ENCODE assay signal across 9 mouse cellular contexts in the genomic region with DNA sequence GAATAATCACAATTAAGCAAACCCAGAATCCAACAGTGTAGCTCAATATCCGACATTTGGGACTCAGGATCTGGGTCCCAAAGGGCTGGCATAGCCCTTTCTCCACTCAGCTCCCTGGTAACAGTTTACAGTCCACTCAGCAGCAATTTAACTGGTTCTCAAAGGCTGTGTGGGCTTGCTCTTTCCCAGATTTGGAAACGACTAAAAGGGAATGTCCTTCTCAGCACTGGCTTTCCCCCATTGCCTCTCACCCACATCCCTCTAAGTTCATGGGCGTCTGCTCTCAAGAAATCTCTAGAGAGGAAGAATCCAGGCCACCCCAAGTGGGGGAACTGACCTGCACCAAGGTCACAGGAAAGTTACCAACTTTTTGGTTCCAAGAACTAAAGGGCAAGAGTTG. TPM values are rescaled to one million over a fixed set of nuclear protein-coding genes. Genes with fewer than 3 reads are reported as not detected.
DNase-seq lines count a peak whose midpoint lies in the region; ATAC-seq and TF ChIP-seq lines count a peak whose summit lies in the region.
"Had no signal": no experiment of that assay in that cellular context is flagged by ENCODE, and none has a peak within 500 bp of the region (broad histone marks: within the 10 kb centered on the region; RNA-seq: fewer than 3 reads in every experiment).

No protein-coding gene starts in this region.

- peaks cover 8 to 35% of the 10 kb centered on the region in 2 experiments; a peak in 3 of 4 replicates for H3K4me1 ChIP-seq in CH12.LX (ENCODE audit: control insufficient read depth in 1 of 2, insufficient read depth in 2 of 2)
- H3K4me1 ChIP-seq in limb, embryonic 14.5 days (ENCODE audit: control insufficient read depth, insufficient read depth, low read length) = peaks cover 12% of the 10 kb centered on the region
- H3K4me1 ChIP-seq in stomach, embryonic 15.5 days = peaks cover 5% of the 10 kb centered on the region; the same call in 1 of the 2 replicates

- H3K9me3 ChIP-seq in CH12.LX (replicated peaks; ENCODE audit: low read length) = no peaks in the 10 kb centered on the region
- no peaks in the 10 kb centered on the region for H3K9me3 ChIP-seq in limb, embryonic 14.5 days (ENCODE audit: control insufficient read depth, low read length)
- no peaks in the 10 kb centered on the region for H3K9me3 ChIP-seq in stomach, embryonic 15.5 days

- dilution Hi-C loops in CH12.LX (cut with MboI; ENCODE audit: extremely low pct_ligation_motif_present, extremely low pct_unique_long_range_greater_than_20kb, low sequenced_read_pairs) = no loop called here

- H3K4me3 ChIP-seq in CH12.LX (replicated peaks in 1 of 3; ENCODE audit: low read depth in 2 of 3, low read length in 2 of 3, poor library complexity in 1 of 3) = peak overlapping the region; percentile 87 to 91 (median 88)
- H3K4me3 ChIP-seq in limb, embryonic 14.5 days (replicated peaks; ENCODE audit: low read length) = peak overlapping the region; percentile 72
- H3K4me3 ChIP-seq in stomach, embryonic 15.5 days (replicated peaks) = peak overlapping the region; percentile 65

- ATAC-seq in erythroid progenitor cell, adult 5-6 weeks (replicated peaks; ENCODE audit: low FRiP score, poor library complexity, severe bottlenecking) = 0 out of 2 replicates have a peak, but pooled peaks have one; percentile 5
- peak; percentile 18; the same call in 1 of the 2 replicates for ATAC-seq in limb, embryonic 14.5 days (ENCODE audit: low FRiP score, low read depth)
- no peak for ATAC-seq in stomach, embryonic 15.5 days (ENCODE audit: insufficient read depth, low FRiP score, low read depth)
- no peak for ATAC-seq in granulocyte monocyte progenitor cell, adult 5-6 weeks (replicated peaks; ENCODE audit: poor library complexity, severe bottlenecking)

- no peak overlapping the region for H3K27ac ChIP-seq in CH12.LX (ENCODE audit: insufficient read depth, low read depth)
- peak overlapping the region; percentile 83 for H3K27ac ChIP-seq in limb, embryonic 14.5 days (replicated peaks; ENCODE audit: low read depth, low read length)
- H3K27ac ChIP-seq in stomach, embryonic 15.5 days = peak overlapping the region; percentile 52; the same call in 1 of the 2 replicates

- no peaks in the 10 kb centered on the region for H3K27me3 ChIP-seq in CH12.LX (replicated peaks)
- H3K27me3 ChIP-seq in limb, embryonic 14.5 days (ENCODE audit: control insufficient read depth, insufficient read depth, low read length) = no peaks in the 10 kb centered on the region
- H3K27me3 ChIP-seq in stomach, embryonic 15.5 days (replicated peaks) = no peaks in the 10 kb centered on the region

- in situ Hi-C loops in CH12.LX (cut with MboI; ENCODE audit: low pct_ligation_motif_present, low pct_unique_long_range_greater_than_20kb, low sequenced_read_pairs) = no loop called here

- no peak for TF ChIP-seq RAD21 in CH12.LX (IDR thresholded peaks at IDR 0.05; ENCODE audit: low read depth, low read length)

- peak overlapping the region; percentile 92 for H3K9ac ChIP-seq in CH12.LX (ENCODE audit: insufficient read depth, low read depth)
- H3K9ac ChIP-seq in limb, embryonic 14.5 days (ENCODE audit: low read depth, low read length, severe bottlenecking) = peak overlapping the region; percentile 65
- peak overlapping the region; percentile 45; the same call in 1 of the 2 replicates for H3K9ac ChIP-seq in stomach, embryonic 15.5 days

- no peak for TF ChIP-seq POLR2A in CH12.LX (IDR thresholded peaks at IDR 0.05; ENCODE audit: low read depth, low read length)
- TF ChIP-seq POLR2A in limb, embryonic 14.5 days (IDR thresholded peaks at IDR 0.05; ENCODE audit: borderline replicate concordance, extremely low read depth, insufficient read depth, insufficient read length) = no peak

- H3K4me2 ChIP-seq in CH12.LX (ENCODE audit: insufficient read depth, low read depth, poor library complexity, severe bottlenecking) = peak overlapping the region; percentile 88
- peak overlapping the region; percentile 81 for H3K4me2 ChIP-seq in limb, embryonic 14.5 days (replicated peaks; ENCODE audit: low read depth, low read length, severe bottlenecking)
- peak overlapping the region; percentile 78 for H3K4me2 ChIP-seq in stomach, embryonic 15.5 days

- peak; percentile 37 for DNase-seq in heart, adult 8-10 months (ENCODE audit: low spot score)
- DNase-seq in heart, postnatal 10 days = no peak
- no peak for DNase-seq in CH12.LX (ENCODE audit: extremely low read depth)
- no peak for DNase-seq in limb, embryonic 14.5 days (ENCODE audit: low spot score)
- no peak for DNase-seq in right cerebral cortex, postnatal 10 days (ENCODE audit: low spot score in 2 of 2)

- peaks cover 21% of the 10 kb centered on the region for H3K79me2 ChIP-seq in CH12.LX (replicated peaks; ENCODE audit: control insufficient read depth, extremely low read depth, insufficient read depth, poor library complexity, severe bottlenecking)

- TF ChIP-seq EP300 in CH12.LX (IDR thresholded peaks at IDR 0.05; ENCODE audit: low read length) = no peak

- 59% methylated on average over 3 of the region's 3 CpGs for WGBS in limb, embryonic 14.5 days
- 52% methylated on average over 3 of the region's 3 CpGs for WGBS in stomach, embryonic 15.5 days

- intact Hi-C loops in heart, postnatal 10 days (cut with DNase I) = loop anchor here (5.0 to 10.0 kb wide), 2 partner anchors 67 to 340 kb away; no protein-coding TSS in a partner anchor

- no peak for TF ChIP-seq CTCF in CH12.LX (conservative IDR thresholded peaks at IDR 0.05 in 1 of 2, IDR thresholded peaks at IDR 0.05 in 1 of 2; ENCODE audit: low read depth in 2 of 2, low read length in 2 of 2)

- H3K36me3 ChIP-seq in CH12.LX (replicated peaks in 1 of 2; ENCODE audit: control insufficient read depth in 1 of 2, insufficient read depth in 1 of 2, low read length in 1 of 2) = peaks cover 19 to 37% of the 10 kb centered on the region in 2 experiments
- peaks cover 31% of the 10 kb centered on the region for H3K36me3 ChIP-seq in limb, embryonic 14.5 days (ENCODE audit: control insufficient read depth, insufficient read depth, low read length)
- H3K36me3 ChIP-seq in stomach, embryonic 15.5 days = peaks cover 6% of the 10 kb centered on the region; the same call in 1 of the 2 replicates

RNA-seq across cellular contexts. Expression of a gene that starts 0.4 kb away (rescaled TPM):
- total RNA-seq in heart, adult 8-10 months (2022) = 10 to 100 TPM; 35.1 to 36.8 (median 36.0) TPM
- 10 to 100 TPM; 20.0 to 20.5 TPM for total RNA-seq in heart, postnatal 10 days (2021)
- 11.4 and 12.4 TPM in 2 replicates for total RNA-seq in CH12.LX (2012; rRNA removed)
- total RNA-seq in CH12.LX (2014; rRNA removed) = 9.6 and 10.9 TPM in 2 replicates
- polyA plus RNA-seq in CH12.LX (2012; ENCODE audit: insufficient read length, low read depth) = 8.6 and 10.0 TPM in 2 replicates
- 1.1 TPM in 1 of 2 replicates, not detected in the other for total RNA-seq in erythroid progenitor cell, adult 5-6 weeks (2015; ENCODE audit: low replicate concordance)
- 0.64 and 0.83 TPM in 2 replicates for total RNA-seq in erythroid progenitor cell, adult 5-6 weeks (2017; ENCODE audit: low replicate concordance)
- polyA plus RNA-seq in limb, embryonic 14.5 days (2012; rRNA removed) = 10.1 and 11.4 TPM in 2 replicates
- 9.1 and 10.6 TPM in 2 replicates for polyA plus RNA-seq in limb, embryonic 14.5 days (2014; fragmentation: Nextera tagmentation; extraction: Ambion mirVana)
- polyA plus RNA-seq in stomach, embryonic 15.5 days (2015; fragmentation: Nextera tagmentation; extraction: Ambion mirVana) = 9.4 and 10.4 TPM in 2 replicates
- 5.0 and 7.0 TPM in 2 replicates for total RNA-seq in granulocyte monocyte progenitor cell, adult 5-6 weeks (2014; fragmentation: Nextera tagmentation)
- 10.3 and 11.5 TPM in 2 replicates for total RNA-seq in granulocyte monocyte progenitor cell, adult 5-6 weeks (2017)

RNA-seq across cellular contexts. Expression of a gene that starts 0.5 kb away (rescaled TPM):
- 10 to 100 TPM; 50.1 to 69.6 (median 57.6) TPM for total RNA-seq in heart, adult 8-10 months (2022)
- 10 to 100 TPM; 54.9 to 59.9 TPM for total RNA-seq in heart, postnatal 10 days (2021)
- total RNA-seq in CH12.LX (2012; rRNA removed) = 43.4 and 43.6 TPM in 2 replicates
- 53.3 and 68.5 TPM in 2 replicates for total RNA-seq in CH12.LX (2014; rRNA removed)
- polyA plus RNA-seq in CH12.LX (2012; ENCODE audit: insufficient read length, low read depth) = 40.0 and 49.5 TPM in 2 replicates
- total RNA-seq in erythroid progenitor cell, adult 5-6 weeks (2015; ENCODE audit: low replicate concordance) = 4.7 and 6.7 TPM in 2 replicates
- 5.0 and 18.5 TPM in 2 replicates for total RNA-seq in erythroid progenitor cell, adult 5-6 weeks (2017; ENCODE audit: low replicate concordance)
- polyA plus RNA-seq in limb, embryonic 14.5 days (2012; rRNA removed) = 32.8 and 36.1 TPM in 2 replicates
- polyA plus RNA-seq in limb, embryonic 14.5 days (2014; fragmentation: Nextera tagmentation; extraction: Ambion mirVana) = 54.0 and 55.2 TPM in 2 replicates
- polyA plus RNA-seq in stomach, embryonic 15.5 days (2015; fragmentation: Nextera tagmentation; extraction: Ambion mirVana) = 35.5 and 39.8 TPM in 2 replicates
- 25.3 and 25.6 TPM in 2 replicates for total RNA-seq in granulocyte monocyte progenitor cell, adult 5-6 weeks (2014; fragmentation: Nextera tagmentation)
- total RNA-seq in granulocyte monocyte progenitor cell, adult 5-6 weeks (2017) = 49.2 and 96.4 TPM in 2 replicates

RNA-seq across cellular contexts. Expression of a gene that starts 7.4 kb away (rescaled TPM):
- not detected for total RNA-seq in heart, adult 8-10 months (2022)
- total RNA-seq in heart, postnatal 10 days (2021) = not detected
- total RNA-seq in CH12.LX (2012; rRNA removed) = not detected in 2 replicates
- total RNA-seq in CH12.LX (2014; rRNA removed) = not detected in 2 replicates
- not detected in 2 replicates for polyA plus RNA-seq in CH12.LX (2012; ENCODE audit: insufficient read length, low read depth)
- not detected in 2 replicates for total RNA-seq in erythroid progenitor cell, adult 5-6 weeks (2015; ENCODE audit: low replicate concordance)
- total RNA-seq in erythroid progenitor cell, adult 5-6 weeks (2017; ENCODE audit: low replicate concordance) = not detected in 2 replicates
- polyA plus RNA-seq in limb, embryonic 14.5 days (2012; rRNA removed) = not detected in 2 replicates
- polyA plus RNA-seq in limb, embryonic 14.5 days (2014; fragmentation: Nextera tagmentation; extraction: Ambion mirVana) = 0.93 TPM in 1 of 2 replicates, not detected in the other
- 0.23 and 0.45 TPM in 2 replicates for polyA plus RNA-seq in stomach, embryonic 15.5 days (2015; fragmentation: Nextera tagmentation; extraction: Ambion mirVana)
- not detected in 2 replicates for total RNA-seq in granulocyte monocyte progenitor cell, adult 5-6 weeks (2014; fragmentation: Nextera tagmentation)
- total RNA-seq in granulocyte monocyte progenitor cell, adult 5-6 weeks (2017) = not detected in 2 replicates
- polyA plus RNA-seq: large intestine, adult 2 months had no signal

RNA-seq across cellular contexts. Expression of a gene that starts 29.8 kb away (rescaled TPM):
- 10 to 100 TPM; 41.4 to 66.1 (median 52.8) TPM for total RNA-seq in heart, adult 8-10 months (2022)
- total RNA-seq in heart, postnatal 10 days (2021) = 10 to 100 TPM; 35.2 to 76.0 TPM
- not detected in 2 replicates for total RNA-seq in CH12.LX (2012; rRNA removed)
- total RNA-seq in CH12.LX (2014; rRNA removed) = not detected in 2 replicates
- polyA plus RNA-seq in CH12.LX (2012; ENCODE audit: insufficient read length, low read depth) = not detected in 2 replicates
- total RNA-seq in erythroid progenitor cell, adult 5-6 weeks (2015; ENCODE audit: low replicate concordance) = not detected in 2 replicates
- not detected in 2 replicates for total RNA-seq in erythroid progenitor cell, adult 5-6 weeks (2017; ENCODE audit: low replicate concordance)
- polyA plus RNA-seq in limb, embryonic 14.5 days (2012; rRNA removed) = 0.11 TPM in 1 of 2 replicates, not detected in the other
- polyA plus RNA-seq in limb, embryonic 14.5 days (2014; fragmentation: Nextera tagmentation; extraction: Ambion mirVana) = 0.89 and 1.4 TPM in 2 replicates
- polyA plus RNA-seq in stomach, embryonic 15.5 days (2015; fragmentation: Nextera tagmentation; extraction: Ambion mirVana) = 1.8 and 3.0 TPM in 2 replicates
- total RNA-seq in granulocyte monocyte progenitor cell, adult 5-6 weeks (2014; fragmentation: Nextera tagmentation) = 0.51 TPM in 1 of 2 replicates, not detected in the other
- not detected in 2 replicates for total RNA-seq in granulocyte monocyte progenitor cell, adult 5-6 weeks (2017)

RNA-seq across cellular contexts. Expression of a gene that starts 33.5 kb away (rescaled TPM):
- total RNA-seq in heart, adult 8-10 months (2022) = 10 to 100 TPM; 16.0 to 23.2 (median 20.5) TPM
- 10 to 100 TPM; 57.2 to 63.7 TPM for total RNA-seq in heart, postnatal 10 days (2021)
- total RNA-seq in CH12.LX (2012; rRNA removed) = 5.7 and 5.9 TPM in 2 replicates
- total RNA-seq in CH12.LX (2014; rRNA removed) = 4.3 and 4.5 TPM in 2 replicates
- 5.7 and 8.4 TPM in 2 replicates for polyA plus RNA-seq in CH12.LX (2012; ENCODE audit: insufficient read length, low read depth)
- 0.42 TPM in 1 of 2 replicates, not detected in the other for total RNA-seq in erythroid progenitor cell, adult 5-6 weeks (2015; ENCODE audit: low replicate concordance)
- 0.39 TPM in 1 of 2 replicates, not detected in the other for total RNA-seq in erythroid progenitor cell, adult 5-6 weeks (2017; ENCODE audit: low replicate concordance)
- polyA plus RNA-seq in limb, embryonic 14.5 days (2012; rRNA removed) = 39.3 and 43.5 TPM in 2 replicates
- polyA plus RNA-seq in limb, embryonic 14.5 days (2014; fragmentation: Nextera tagmentation; extraction: Ambion mirVana) = 73.6 and 75.0 TPM in 2 replicates
- polyA plus RNA-seq in stomach, embryonic 15.5 days (2015; fragmentation: Nextera tagmentation; extraction: Ambion mirVana) = 47.5 and 47.9 TPM in 2 replicates
- 3.5 and 8.7 TPM in 2 replicates for total RNA-seq in granulocyte monocyte progenitor cell, adult 5-6 weeks (2014; fragmentation: Nextera tagmentation)
- 2.8 and 4.6 TPM in 2 replicates for total RNA-seq in granulocyte monocyte progenitor cell, adult 5-6 weeks (2017)

Comparison
In these comparisons a context has a peak if more than half of its experiments do, and no peak if none do; other contexts are left out.
1. ATAC-seq: peak in erythroid progenitor cell, adult 5-6 weeks (single experiment) and limb, embryonic 14.5 days (single experiment); none in stomach, embryonic 15.5 days (single experiment) and granulocyte monocyte progenitor cell, adult 5-6 weeks (single experiment).
2. Peak in every context shown above with its lines, with median percentiles within 50 percentile points of each other: H3K4me2 ChIP-seq, H3K4me3 ChIP-seq and H3K9ac ChIP-seq.